Mouse (Mus musculus) small intestine, adult 2 months (tissue): ENCODE measurements around the gene Gsta3. TPM values are rescaled to one million over a fixed set of nuclear protein-coding genes. Genes with fewer than 3 reads are reported as not detected.
"Not testable (repeated sequence)": the region's sequence is repeated elsewhere in the genome, so short reads cannot be mapped to it uniquely, and the experiment has no call there.

Source experiments
- H3K27ac ChIP-seq: fragments of 200-500 bp; 2 replicates; pipeline ENCODE4 v1.5.1; 2012; ENCODE audit warnings: low read depth, low read length, control low read depth, inconsistent platforms; ENCODE audit not compliant: insufficient read depth
- H3K27me3 ChIP-seq: fragments of 200-500 bp; 2 replicates; pipeline ENCODE4 v1.6.1; 2012; ENCODE audit warnings: mild to moderate bottlenecking, moderate library complexity, low read length, inconsistent platforms; ENCODE audit not compliant: control insufficient read depth, insufficient read depth
- H3K36me3 ChIP-seq: fragments of 200-500 bp; 2 replicates; pipeline ENCODE4 v1.6.1; 2012; ENCODE audit warnings: mild to moderate bottlenecking, low read length, control low read depth, inconsistent platforms; ENCODE audit not compliant: control insufficient read depth, insufficient read depth
- H3K4me1 ChIP-seq: fragments of 200-500 bp; 2 replicates; pipeline ENCODE4 v1.6.1; 2012; ENCODE audit warnings: low read length, inconsistent platforms, mixed read lengths; ENCODE audit not compliant: control insufficient read depth, insufficient read depth, insufficient read length
- H3K4me3 ChIP-seq: fragments of 200-500 bp; 2 replicates; pipeline ENCODE4 v1.5.1; 2012; ENCODE audit warnings: low read depth, mild to moderate bottlenecking, control low read depth, inconsistent platforms, low read length, moderate library complexity
- CTCF ChIP-seq: fragments of 200-500 bp; IDR thresholded peaks from 2 replicates; pipeline ENCODE4 v1.5.1; 2012; ENCODE audit warnings: low read depth, mild to moderate bottlenecking, control low read depth, inconsistent platforms, low read length, moderate library complexity, mixed read lengths; ENCODE audit not compliant: insufficient replicate concordance, insufficient read length; ENCODE audit errors: extremely low read depth
- POLR2A ChIP-seq: fragments of 200-500 bp; IDR thresholded peaks from 2 replicates; pipeline ENCODE4 v1.6.1; 2012; ENCODE audit warnings: low read depth, mild to moderate bottlenecking, control low read depth, inconsistent platforms, low read length, moderate library complexity
- WGBS: fragments of 180-500 bp; shearing (Covaris S2); methylation state at CpG from one replicate; pipeline ENCODE4 v1.1.7; 2018; 5-methylcytosine and 5-hydroxymethylcytosine counted together
- polyA plus RNA-seq: library from polyadenylated mRNA; depleted of rRNA; stranded (reverse); fragments of >200 nt; gene quantifications from 2 replicates; pipeline ENCODE4 v1.2.3, GENCODE M21; 2012

Gsta3 gene
- polyA plus RNA-seq, 1 experiment, result 1.1 TPM

DNA sequence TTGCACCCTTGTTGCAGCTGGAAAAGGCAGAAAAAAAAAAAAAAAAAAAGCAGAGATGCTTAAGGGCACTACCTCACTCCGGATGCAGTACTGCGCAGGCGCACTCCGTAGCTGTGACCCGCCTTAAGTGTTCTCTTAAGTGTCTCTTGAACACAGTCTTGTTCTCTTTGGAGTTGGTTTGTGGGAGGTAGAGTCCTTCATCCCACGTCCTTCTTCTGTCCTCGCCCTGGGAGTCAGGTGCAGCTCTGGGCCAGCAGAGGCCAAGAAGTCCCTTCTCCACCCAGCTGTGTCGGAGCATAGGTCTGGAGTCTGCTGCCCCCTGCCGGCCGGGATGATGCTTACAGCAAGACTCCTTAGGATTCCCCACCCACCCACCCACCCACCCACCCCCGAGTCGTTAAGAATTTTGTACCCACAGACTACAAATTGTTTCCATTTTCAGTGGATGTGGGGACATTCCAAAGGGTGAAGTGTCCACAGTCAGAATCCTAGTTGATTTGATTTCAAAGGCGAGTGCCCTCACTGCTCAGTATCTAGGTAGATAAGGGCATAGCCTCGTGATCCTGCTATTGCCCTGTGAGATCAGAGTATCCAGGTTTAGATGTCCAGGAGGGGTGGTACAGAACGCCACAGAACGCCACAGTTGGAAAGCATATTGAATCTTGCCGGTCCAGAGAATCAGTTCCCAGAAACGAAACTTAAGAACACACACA is 31.1 kb downstream of the Gsta3 start:
- WGBS, result 21% methylated on average over 18 of the region's 18 CpGs
- H3K27ac ChIP-seq, result peak overlapping the region; percentile 10; the same call in 1 of the 2 replicates
- H3K27me3 ChIP-seq, result no peaks in the 10 kb centered on the region
- TF ChIP-seq POLR2A (no peak), CTCF (peak; percentile 83)
- H3K36me3 ChIP-seq, result no peaks in the 10 kb centered on the region
- peaks cover 3% of the 10 kb centered on the region for H3K4me1 ChIP-seq
- peak overlapping the region; percentile 47 for H3K4me3 ChIP-seq

DNA sequence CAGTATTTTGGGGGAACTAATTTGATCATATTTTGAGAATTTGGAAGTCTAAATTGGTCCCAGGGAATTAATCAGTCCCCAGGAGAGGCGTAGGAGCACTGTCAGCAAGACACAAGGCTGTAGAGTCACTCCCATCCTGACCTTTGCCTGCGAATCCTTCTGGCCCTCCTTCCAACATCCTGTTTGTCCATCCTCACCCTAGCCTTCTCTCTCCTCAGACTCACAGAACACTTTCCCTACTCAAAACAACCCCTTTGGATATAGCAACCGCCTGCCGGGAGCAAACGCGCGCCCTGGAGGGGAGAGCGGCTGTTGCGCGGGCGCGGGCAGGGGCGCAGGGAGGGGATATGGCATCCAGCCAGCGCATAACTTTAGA is 31.7 kb downstream of the Gsta3 start:
- Histone ChIP-seq H3K36me3 (no peaks in the 10 kb centered on the region), H3K4me3 (peak overlapping the region; percentile 12; the same call in 1 of the 2 replicates), H3K27ac (peak overlapping the region; percentile 10; the same call in 1 of the 2 replicates), H3K4me1 (peaks cover 1% of the 10 kb centered on the region), H3K27me3 (no peaks in the 10 kb centered on the region)
- 42% methylated on average over 14 of the region's 14 CpGs for WGBS
- TF ChIP-seq CTCF (no peak), POLR2A (no peak)

DNA sequence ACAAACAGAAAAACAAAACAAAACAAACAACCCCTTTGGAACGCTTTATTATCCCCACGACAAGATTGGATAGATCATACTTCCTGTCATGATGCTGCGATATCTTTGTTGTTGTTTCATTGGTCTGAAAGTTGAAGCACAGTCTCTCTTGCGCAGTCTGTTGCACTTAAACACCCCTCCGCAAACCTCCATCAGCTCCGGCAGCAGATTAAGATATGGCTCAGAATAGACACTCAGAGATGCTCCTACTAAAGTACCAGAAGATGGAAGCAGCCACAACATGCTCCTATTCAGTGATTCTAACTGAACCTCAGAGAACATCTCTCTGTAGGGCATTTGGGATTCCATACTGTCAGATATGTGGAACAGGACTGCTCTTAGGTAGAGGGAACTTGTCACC is 32.7 kb downstream of the Gsta3 start:
- WGBS, result 85% methylated on average over 6 of the region's 6 CpGs
- H3K4me1 ChIP-seq, result no peaks in the 10 kb centered on the region; the same call in 1 of the 2 replicates
- no peak overlapping the region for H3K27ac ChIP-seq
- no peak for TF ChIP-seq POLR2A
- no peak for TF ChIP-seq CTCF
- H3K27me3 ChIP-seq, result no peaks in the 10 kb centered on the region
- H3K4me3 ChIP-seq, result no peak overlapping the region
- H3K36me3 ChIP-seq, result no peaks in the 10 kb centered on the region

DNA sequence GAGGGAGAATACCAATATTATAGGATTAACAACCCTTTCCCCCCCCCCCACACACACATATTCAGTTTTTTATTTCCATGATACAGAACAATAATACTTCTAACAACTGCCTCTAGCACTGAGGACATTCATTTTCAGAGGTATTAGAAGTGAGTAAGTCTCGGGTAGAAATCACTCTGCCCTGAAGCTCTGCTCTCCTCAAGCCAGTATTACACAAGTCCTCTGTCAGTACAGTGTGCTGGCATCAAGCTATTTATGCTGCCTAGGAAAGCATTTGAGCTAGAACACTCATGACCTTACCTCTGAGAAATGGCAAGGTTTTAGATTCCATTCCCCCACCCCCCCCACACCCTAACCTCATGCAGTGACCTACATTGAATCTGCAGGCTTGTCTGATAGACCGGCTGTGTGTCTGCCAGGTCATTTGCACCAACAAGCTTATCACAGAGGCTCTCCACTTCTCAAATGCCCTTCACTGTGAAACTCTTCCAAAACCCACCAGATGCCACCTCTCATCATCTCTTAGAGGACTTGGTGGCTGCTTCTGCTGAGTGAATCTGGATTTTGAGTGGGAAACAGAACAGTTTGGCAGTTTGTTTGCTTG is 34.1 kb downstream of the Gsta3 start:
- H3K4me3 ChIP-seq, result no peak overlapping the region
- TF ChIP-seq POLR2A (no peak), CTCF (no peak)
- no peaks in the 10 kb centered on the region; the same call in 1 of the 2 replicates for H3K4me1 ChIP-seq
- H3K36me3 ChIP-seq, result no peaks in the 10 kb centered on the region
- no peak overlapping the region for H3K27ac ChIP-seq
- WGBS, result 57% methylated on average over 2 of the region's 2 CpGs
- H3K27me3 ChIP-seq, result no peaks in the 10 kb centered on the region

DNA sequence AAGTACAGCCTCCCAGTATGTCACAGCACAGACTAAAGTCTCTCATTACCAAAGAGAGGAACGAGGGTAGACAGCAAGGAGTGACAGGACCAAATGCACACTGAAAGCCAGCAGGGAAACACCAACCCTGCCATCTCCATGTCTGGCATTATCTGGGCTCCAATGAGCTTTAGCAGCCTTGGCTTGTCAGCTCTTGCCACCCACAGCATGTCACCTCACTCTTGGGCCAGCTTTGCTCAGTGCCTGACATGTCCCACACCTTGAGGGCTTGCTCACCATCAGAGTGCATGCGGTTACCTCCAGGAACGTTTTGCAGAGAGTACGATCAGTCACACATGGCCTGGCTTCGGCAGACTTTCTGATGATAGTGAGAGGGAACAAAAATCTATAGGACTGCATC is 35.0 kb downstream of the Gsta3 start:
- H3K4me1 ChIP-seq, H3K27ac ChIP-seq, H3K36me3 ChIP-seq, H3K4me3 ChIP-seq, H3K27me3 ChIP-seq: not testable (repeated sequence)
- 86% methylated on average over 5 of the region's 5 CpGs for WGBS

DNA sequence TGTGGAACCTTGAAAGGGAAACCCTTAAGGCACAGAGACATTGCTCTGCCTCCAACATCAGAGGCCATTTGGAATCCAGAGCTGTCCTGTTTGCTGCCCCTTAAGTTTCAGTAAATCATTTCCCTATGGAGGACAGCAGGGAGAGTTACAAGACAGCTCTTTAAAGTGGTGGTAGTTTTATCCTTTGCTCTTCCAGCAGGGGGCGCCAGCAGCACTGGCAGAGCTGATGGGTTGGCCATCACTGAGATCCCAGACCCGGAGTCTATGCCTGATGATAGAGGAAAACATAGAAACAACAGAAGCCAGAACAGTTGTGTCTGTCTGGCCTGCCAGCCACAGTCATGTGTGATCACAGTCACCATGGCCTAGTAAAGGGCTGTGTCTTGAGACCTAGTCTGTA is 35.8 kb downstream of the Gsta3 start:
- H3K27me3 ChIP-seq, H3K36me3 ChIP-seq, H3K27ac ChIP-seq, H3K4me3 ChIP-seq, H3K4me1 ChIP-seq: not testable (repeated sequence)
- 24% methylated on average over 2 of the region's 2 CpGs for WGBS

DNA sequence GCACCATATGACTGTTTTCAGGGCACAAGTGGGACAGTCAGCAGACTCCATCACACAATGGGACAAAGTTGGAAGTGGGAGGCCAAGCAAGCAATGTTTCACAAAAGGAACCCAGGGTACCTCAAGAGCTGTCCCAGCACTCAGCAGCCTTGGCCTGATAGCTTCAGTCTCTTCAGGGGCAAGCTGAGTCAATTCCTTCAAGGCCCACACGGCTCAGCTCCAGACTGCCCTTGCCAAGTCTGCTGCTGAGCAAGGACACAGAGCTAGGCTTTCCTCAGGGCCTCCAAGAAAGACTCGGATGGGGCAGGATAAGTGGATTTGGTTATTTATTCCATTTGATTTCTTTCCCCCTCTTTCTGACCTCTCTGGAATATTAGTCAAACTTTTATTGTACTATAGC is 39.9 kb downstream of the Gsta3 start:
- WGBS, result 78% methylated on average over 2 of the region's 2 CpGs
- Histone ChIP-seq H3K4me3 (no peak overlapping the region), H3K27me3 (no peaks in the 10 kb centered on the region), H3K27ac (no peak overlapping the region), H3K4me1 (no peaks in the 10 kb centered on the region), H3K36me3 (no peaks in the 10 kb centered on the region)
- no peak for TF ChIP-seq POLR2A
- TF ChIP-seq CTCF, result no peak

DNA sequence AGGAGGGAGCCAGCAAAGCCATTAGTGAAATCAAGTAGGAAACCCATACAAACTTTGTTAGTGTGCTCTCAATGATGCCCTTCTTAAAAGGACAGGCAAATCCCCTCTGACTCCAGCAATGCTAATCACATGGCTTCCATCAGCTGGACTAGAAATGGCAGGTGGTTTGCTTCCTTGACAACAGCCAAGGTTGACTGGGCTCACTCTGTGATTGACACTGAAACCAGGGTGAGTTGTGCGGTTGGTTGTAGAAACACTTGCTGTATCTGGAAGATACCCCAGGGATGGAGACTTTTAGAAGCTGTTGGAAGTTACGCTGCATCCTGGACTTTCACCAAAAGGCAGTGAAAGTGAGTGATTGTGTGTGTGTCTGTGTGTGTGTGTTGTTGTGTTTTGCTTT is 44.3 kb downstream of the Gsta3 start:
- H3K27me3 ChIP-seq, H3K4me1 ChIP-seq, H3K4me3 ChIP-seq, H3K36me3 ChIP-seq, H3K27ac ChIP-seq: not testable (repeated sequence)
- WGBS, result 91% methylated on average over 2 of the region's 2 CpGs
